Mouse (Mus musculus) embryonic fibroblast, embryonic 13.5 days (primary cell): ENCODE measurements around the gene Rftn2.

ENCODE experiments used
- CTCF ChIP-seq: IDR thresholded peaks from 2 replicates; pipeline ENCODE4 v1.5.1; 2011; ENCODE audit warnings: mild to moderate bottlenecking, control low read depth, low read length, moderate library complexity, borderline replicate concordance; ENCODE audit not compliant: insufficient read depth
- POLR2A ChIP-seq: IDR thresholded peaks from 2 replicates; pipeline ENCODE4 v1.6.1; 2011; ENCODE audit warnings: low read depth, mild to moderate bottlenecking, control low read depth, low read length, moderate library complexity

- TF ChIP-seq CTCF, result no peak
- no peak for TF ChIP-seq POLR2A
Observed at GRCm38 (mm10) chr1:55198719-55199118, 27.9 kb downstream of the Rftn2 start.
